Mouse (Mus musculus): Measurements from ENCODE around the gene Miga1. TPM values are rescaled to one million over a fixed set of nuclear protein-coding genes. Genes with fewer than 3 reads are reported as not detected.
A peak's percentile ranks its signal among the peaks of the same experiment; 100 is the strongest.

Miga1 gene
- polyA plus RNA-seq, 1 experiment from 2014 or later: 16.4 TPM

GRCm38 (mm10) chr3:152278431-152278830 is 61.8 kb downstream of the Miga1 start:
- H3K27ac ChIP-seq (replicated peaks in 1 of 2; ENCODE audit: control insufficient read depth in 1 of 2, insufficient read depth in 1 of 2, low read depth in 2 of 2, low read length in 2 of 2): peak overlapping the region; percentile 16 to 61; a peak in 2 of 4 replicates

DNA sequence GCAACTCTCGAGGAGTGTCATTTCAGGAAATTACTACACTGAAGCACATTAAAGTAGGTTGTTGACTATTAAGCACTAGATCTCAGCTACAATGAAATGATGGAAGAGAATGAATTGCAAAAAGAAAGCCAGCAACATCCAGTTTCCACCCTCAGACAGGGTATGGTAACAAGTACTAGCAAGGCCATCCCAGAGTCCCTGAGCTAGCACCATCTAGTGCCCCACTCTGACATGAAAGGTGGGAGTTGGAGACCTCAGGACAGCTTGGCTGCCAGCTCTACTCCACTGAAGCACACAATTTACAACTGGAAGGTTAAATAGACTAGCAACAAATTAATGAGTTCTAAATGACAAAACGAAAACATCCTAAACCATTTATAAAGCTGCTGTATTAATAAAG is 62.3 kb downstream of the Miga1 start:
- Histone ChIP-seq H3K4me3 (ENCODE audit: control insufficient read depth in 1 of 2, insufficient read depth in 1 of 2, low read depth in 1 of 2, low read length in 2 of 2) (no peak overlapping the region), H3K27ac (replicated peaks in 1 of 2; ENCODE audit: control insufficient read depth in 1 of 2, insufficient read depth in 1 of 2, low read depth in 2 of 2, low read length in 2 of 2) (peak overlapping the region in 1 of 2 experiments; percentile 61; a peak in 2 of 4 replicates), H3K4me2 (ENCODE audit: low read length) (no peak overlapping the region), H3K27me3 (ENCODE audit: control insufficient read depth, insufficient read depth, low read length) (no peaks in the 10 kb centered on the region), H3K9ac (ENCODE audit: low read length) (no peak overlapping the region), H3K36me3 (ENCODE audit: control insufficient read depth, insufficient read depth, low read length) (peaks cover 26% of the 10 kb centered on the region), H3K4me1 (ENCODE audit: control insufficient read depth in 2 of 2, insufficient read depth in 2 of 2, low read length in 2 of 2) (peaks cover 4 to 13% of the 10 kb centered on the region in 2 experiments), H3K9me3 (ENCODE audit: control insufficient read depth, low read length) (no peaks in the 10 kb centered on the region)
- no peak for ATAC-seq (ENCODE audit: insufficient number of reproducible peaks, insufficient read depth, low FRiP score, low read depth)
- WGBS: 88% methylated on average over 2 of the region's 2 CpGs

More at GRCm38 (mm10) chr3:152278431-152278830, 61.8 kb downstream of the Miga1 start:
- Histone ChIP-seq H3K9ac (ENCODE audit: low read length) (peak overlapping the region; percentile 25; the same call in 1 of the 2 replicates), H3K27me3 (ENCODE audit: control insufficient read depth, insufficient read depth, low read length) (no peaks in the 10 kb centered on the region), H3K4me2 (ENCODE audit: low read length) (no peak overlapping the region), H3K4me3 (ENCODE audit: control insufficient read depth in 1 of 2, insufficient read depth in 1 of 2, low read depth in 1 of 2, low read length in 2 of 2) (no peak overlapping the region), H3K36me3 (ENCODE audit: control insufficient read depth, insufficient read depth, low read length) (peaks cover 29% of the 10 kb centered on the region), H3K9me3 (ENCODE audit: control insufficient read depth, low read length) (no peaks in the 10 kb centered on the region), H3K4me1 (ENCODE audit: control insufficient read depth in 2 of 2, insufficient read depth in 2 of 2, low read length in 2 of 2) (peaks cover under 1 to 7% of the 10 kb centered on the region in 2 experiments; a peak in 2 of 4 replicates)
- ATAC-seq (ENCODE audit: insufficient number of reproducible peaks, insufficient read depth, low FRiP score, low read depth): no peak
- WGBS: 30% methylated on average over 2 of the region's 2 CpGs

GRCm38 (mm10) chr3:152276935-152277334 is 63.3 kb downstream of the Miga1 start:
- H3K9ac ChIP-seq (ENCODE audit: low read length): no peak overlapping the region
- peaks cover 9 to 20% of the 10 kb centered on the region in 2 experiments for H3K4me1 ChIP-seq (ENCODE audit: control insufficient read depth in 2 of 2, insufficient read depth in 2 of 2, low read length in 2 of 2)
- no peak overlapping the region for H3K27ac ChIP-seq (replicated peaks in 1 of 2; ENCODE audit: control insufficient read depth in 1 of 2, insufficient read depth in 1 of 2, low read depth in 2 of 2, low read length in 2 of 2)
- no peak for ATAC-seq (ENCODE audit: insufficient number of reproducible peaks, insufficient read depth, low FRiP score, low read depth)
- no peaks in the 10 kb centered on the region for H3K9me3 ChIP-seq (ENCODE audit: control insufficient read depth, low read length)
- peaks cover 22% of the 10 kb centered on the region for H3K36me3 ChIP-seq (ENCODE audit: control insufficient read depth, insufficient read depth, low read length)
- H3K27me3 ChIP-seq (ENCODE audit: control insufficient read depth, insufficient read depth, low read length): no peaks in the 10 kb centered on the region
- H3K4me3 ChIP-seq (ENCODE audit: control insufficient read depth in 1 of 2, insufficient read depth in 1 of 2, low read depth in 1 of 2, low read length in 2 of 2): no peak overlapping the region
- 93% methylated on average over 3 of the region's 3 CpGs for WGBS
- no peak overlapping the region for H3K4me2 ChIP-seq (ENCODE audit: low read length)

DNA sequence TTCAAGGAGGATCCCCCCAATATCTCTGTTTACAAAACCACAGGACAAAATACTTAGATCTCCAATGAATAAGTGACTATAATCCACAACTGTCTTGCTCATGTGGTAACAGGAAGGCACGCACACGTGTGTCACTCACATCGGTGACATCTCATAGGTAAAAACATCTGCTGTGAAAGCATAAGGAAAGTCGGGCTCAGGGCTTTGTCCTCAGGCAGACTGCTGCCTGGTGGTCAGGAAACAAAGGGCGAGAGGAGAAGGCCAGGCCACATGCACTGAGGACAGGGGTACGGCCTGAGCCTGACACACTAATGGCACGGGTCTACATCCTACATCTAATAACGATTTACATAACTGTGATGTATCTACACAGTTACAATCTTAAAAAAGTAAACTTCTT is 65.2 kb downstream of the Miga1 start:
- Histone ChIP-seq H3K27me3 (ENCODE audit: control insufficient read depth, insufficient read depth, low read length) (no peaks in the 10 kb centered on the region), H3K36me3 (ENCODE audit: control insufficient read depth, insufficient read depth, low read length) (peaks cover 14% of the 10 kb centered on the region), H3K9me3 (ENCODE audit: control insufficient read depth, low read length) (no peaks in the 10 kb centered on the region), H3K4me3 (ENCODE audit: control insufficient read depth in 1 of 2, insufficient read depth in 1 of 2, low read depth in 1 of 2, low read length in 2 of 2) (no peak overlapping the region), H3K27ac (replicated peaks in 1 of 2; ENCODE audit: control insufficient read depth in 1 of 2, insufficient read depth in 1 of 2, low read depth in 2 of 2, low read length in 2 of 2) (no peak overlapping the region), H3K4me1 (ENCODE audit: control insufficient read depth in 2 of 2, insufficient read depth in 2 of 2, low read length in 2 of 2) (peaks cover 16 to 27% of the 10 kb centered on the region in 2 experiments), H3K9ac (ENCODE audit: low read length) (no peak overlapping the region), H3K4me2 (ENCODE audit: low read length) (no peak overlapping the region)
- WGBS: 75% methylated on average over 8 of the region's 8 CpGs
- no peak for ATAC-seq (ENCODE audit: insufficient number of reproducible peaks, insufficient read depth, low FRiP score, low read depth)

- Histone ChIP-seq H3K27me3 (ENCODE audit: control insufficient read depth, insufficient read depth, low read length) (no peaks in the 10 kb centered on the region), H3K4me3 (ENCODE audit: control insufficient read depth in 1 of 2, insufficient read depth in 1 of 2, low read depth in 1 of 2, low read length in 2 of 2) (no peak overlapping the region), H3K9ac (ENCODE audit: low read length) (peak overlapping the region; percentile 25; the same call in 1 of the 2 replicates), H3K4me1 (ENCODE audit: control insufficient read depth in 2 of 2, insufficient read depth in 2 of 2, low read length in 2 of 2) (peaks cover 21 to 30% of the 10 kb centered on the region in 2 experiments), H3K27ac (replicated peaks in 1 of 2; ENCODE audit: control insufficient read depth in 1 of 2, insufficient read depth in 1 of 2, low read depth in 2 of 2, low read length in 2 of 2) (peak overlapping the region; percentile 1 to 66; a peak in 3 of 4 replicates), H3K4me2 (ENCODE audit: low read length) (no peak overlapping the region), H3K36me3 (ENCODE audit: control insufficient read depth, insufficient read depth, low read length) (peaks cover 14% of the 10 kb centered on the region), H3K9me3 (ENCODE audit: control insufficient read depth, low read length) (no peaks in the 10 kb centered on the region)
- ATAC-seq (ENCODE audit: insufficient number of reproducible peaks, insufficient read depth, low FRiP score, low read depth): no peak; the same call in 1 of the 2 replicates
- 54% methylated on average over 19 of the region's 20 CpGs for WGBS
Measured at GRCm38 (mm10) chr3:152272974-152273685, 67.1 kb downstream of the Miga1 start.

- Histone ChIP-seq H3K27ac (replicated peaks in 1 of 2; ENCODE audit: control insufficient read depth in 1 of 2, insufficient read depth in 1 of 2, low read depth in 2 of 2, low read length in 2 of 2) (no peak overlapping the region), H3K27me3 (ENCODE audit: control insufficient read depth, insufficient read depth, low read length) (no peaks in the 10 kb centered on the region), H3K9me3 (ENCODE audit: control insufficient read depth, low read length) (no peaks in the 10 kb centered on the region), H3K9ac (ENCODE audit: low read length) (no peak overlapping the region), H3K36me3 (ENCODE audit: control insufficient read depth, insufficient read depth, low read length) (peaks cover 14% of the 10 kb centered on the region), H3K4me2 (ENCODE audit: low read length) (no peak overlapping the region), H3K4me1 (ENCODE audit: control insufficient read depth in 2 of 2, insufficient read depth in 2 of 2, low read length in 2 of 2) (peaks cover 21 to 33% of the 10 kb centered on the region in 2 experiments), H3K4me3 (ENCODE audit: control insufficient read depth in 1 of 2, insufficient read depth in 1 of 2, low read depth in 1 of 2, low read length in 2 of 2) (no peak overlapping the region)
- 56% methylated on average over 6 of the region's 6 CpGs for WGBS
- no peak for ATAC-seq (ENCODE audit: insufficient number of reproducible peaks, insufficient read depth, low FRiP score, low read depth)
Measured at GRCm38 (mm10) chr3:152271876-152272275, 68.3 kb downstream of the Miga1 start.

DNA sequence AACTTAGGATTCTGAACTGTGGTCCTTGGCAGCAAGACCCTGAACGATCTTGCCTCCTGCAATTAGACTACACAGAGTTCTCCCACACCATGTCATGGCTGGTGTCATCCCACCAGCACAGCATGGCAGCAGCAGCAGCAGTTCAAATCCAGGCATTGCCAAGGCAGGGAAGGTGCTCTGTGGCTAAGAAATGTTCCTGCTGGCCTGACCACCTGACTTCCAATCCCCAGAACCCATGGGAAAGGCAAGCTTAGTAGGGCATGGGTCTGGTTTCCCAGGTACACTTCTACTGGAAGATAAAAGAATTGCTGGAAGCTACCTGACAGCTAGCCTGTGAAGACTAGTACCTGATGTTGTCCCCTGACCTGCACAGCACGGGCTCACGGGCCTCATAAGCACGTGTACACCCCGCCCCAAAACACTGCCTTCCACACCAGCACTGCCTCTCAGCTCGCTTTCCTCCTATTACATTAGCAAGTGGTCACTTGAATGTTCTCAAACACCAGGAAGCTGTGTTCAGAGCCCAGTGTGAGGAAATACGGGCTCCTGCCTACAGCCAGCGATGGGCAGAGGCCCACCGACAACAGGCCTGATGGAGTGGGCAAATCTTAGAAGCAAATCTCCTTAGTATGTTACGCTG is 69.0 kb downstream of the Miga1 start:
- H3K9me3 ChIP-seq (ENCODE audit: control insufficient read depth, low read length): no peaks in the 10 kb centered on the region
- no peak overlapping the region for H3K27ac ChIP-seq (replicated peaks in 1 of 2; ENCODE audit: control insufficient read depth in 1 of 2, insufficient read depth in 1 of 2, low read depth in 2 of 2, low read length in 2 of 2)
- peaks cover 8% of the 10 kb centered on the region for H3K36me3 ChIP-seq (ENCODE audit: control insufficient read depth, insufficient read depth, low read length)
- peaks cover 24 to 37% of the 10 kb centered on the region in 2 experiments for H3K4me1 ChIP-seq (ENCODE audit: control insufficient read depth in 2 of 2, insufficient read depth in 2 of 2, low read length in 2 of 2)
- H3K9ac ChIP-seq (ENCODE audit: low read length): no peak overlapping the region
- WGBS: 79% methylated on average over 10 of the region's 10 CpGs
- no peak for ATAC-seq (ENCODE audit: insufficient number of reproducible peaks, insufficient read depth, low FRiP score, low read depth)
- no peaks in the 10 kb centered on the region for H3K27me3 ChIP-seq (ENCODE audit: control insufficient read depth, insufficient read depth, low read length)
- no peak overlapping the region for H3K4me3 ChIP-seq (ENCODE audit: control insufficient read depth in 1 of 2, insufficient read depth in 1 of 2, low read depth in 1 of 2, low read length in 2 of 2)
- H3K4me2 ChIP-seq (ENCODE audit: low read length): no peak overlapping the region
